Mouse (Mus musculus) lung, postnatal 0 days (tissue): ENCODE results near the gene Gm3139. TPM values are rescaled to one million over a fixed set of nuclear protein-coding genes. Genes with fewer than 3 reads are reported as not detected.
"Not testable (repeated sequence)": the region's sequence is repeated elsewhere in the genome, so short reads cannot be mapped to it uniquely, and the experiment has no call there.

Experiments
- ATAC-seq: fragments of 200-750 bp; cut with Nextera tagmentation; 2 replicates; pipeline ENCODE4 v1.8.0; 2017; ENCODE audit warnings: moderate library complexity
- DNase-seq: peaks from one replicate; pipeline ENCODE4 v3.0.0-alpha.2; 2016; ENCODE audit warnings: low spot score
- H3K27ac ChIP-seq: fragments of 300-500 bp; sonication (generic); 2 replicates; pipeline ENCODE4 v1.5.1; 2014; ENCODE audit warnings: antibody characterized with exemption, mild to moderate bottlenecking, low read length, mixed read lengths
- H3K27me3 ChIP-seq: fragments of 300-500 bp; sonication (generic); replicated peaks from 2 replicates; pipeline ENCODE4 v1.6.1; 2014; ENCODE audit warnings: low read length, mixed read lengths; ENCODE audit not compliant: insufficient read depth
- H3K36me3 ChIP-seq: fragments of 300-500 bp; sonication (generic); 2 replicates; pipeline ENCODE4 v1.6.1; 2014; ENCODE audit warnings: low read length, mixed read lengths; ENCODE audit not compliant: insufficient read depth
- H3K4me1 ChIP-seq: fragments of 300-500 bp; sonication (generic); 2 replicates; pipeline ENCODE4 v1.6.1; 2014; ENCODE audit warnings: antibody characterized with exemption, low read depth, low read length, mixed read lengths; ENCODE audit not compliant: insufficient read depth
- H3K4me2 ChIP-seq: fragments of 300-500 bp; sonication (generic); replicated peaks from 2 replicates; pipeline ENCODE4 v1.6.1; 2014; ENCODE audit warnings: low read depth, mild to moderate bottlenecking, low read length, moderate library complexity, mixed read lengths
- H3K4me3 ChIP-seq: fragments of 300-500 bp; sonication (generic); 2 replicates; pipeline ENCODE4 v1.5.1; 2014; ENCODE audit warnings: low read depth, low read length
- H3K9ac ChIP-seq: fragments of 300-500 bp; sonication (generic); replicated peaks from 2 replicates; pipeline ENCODE4 v1.6.1; 2014; ENCODE audit warnings: low read depth, mild to moderate bottlenecking
- H3K9me3 ChIP-seq: fragments of 300-500 bp; sonication (generic); 2 replicates; pipeline ENCODE4 v1.6.1; 2016; ENCODE audit warnings: low read length, mixed read lengths
- WGBS: fragments of 180-500 bp; shearing (Covaris S2); extraction: QIAGEN DNeasy Blood & Tissue Kit; methylation state at CpG from one replicate; pipeline ENCODE4 v1.1.7; 2014; 5-methylcytosine and 5-hydroxymethylcytosine counted together
- polyA plus RNA-seq: library from polyadenylated mRNA; unstranded; fragments of >200 nt; fragmentation: Nextera tagmentation; extraction: Ambion mirVana; gene quantifications from 2 replicates; pipeline ENCODE4 v1.2.1, GENCODE M21; 2015

Gm3139 gene
- polyA plus RNA-seq = not detected in 2 replicates

DNA sequence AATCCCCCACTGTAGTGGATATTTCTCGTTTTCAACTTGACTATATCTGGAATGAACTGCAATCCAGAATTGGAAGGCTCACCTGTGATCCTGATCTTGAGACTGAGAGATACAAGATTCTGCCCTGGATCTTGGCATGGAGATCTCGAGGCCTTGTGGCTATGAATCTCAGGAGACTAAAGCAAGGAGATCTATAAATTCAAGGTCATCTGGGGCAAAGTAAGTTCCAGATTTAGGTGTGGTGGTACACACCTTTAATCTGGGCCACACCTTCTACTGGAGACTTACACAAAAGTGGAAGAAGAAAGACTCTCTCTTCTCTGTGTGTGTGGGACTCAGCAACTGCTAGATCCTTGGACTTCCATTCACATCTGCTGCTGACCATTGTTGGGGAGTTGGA is at the start of gene Gm3139:
Gene Gm3139, plus strand, starts transcription at position 301 of the 400 bp plus-strand sequence.
- not testable (repeated sequence) for H3K4me1 ChIP-seq, H3K36me3 ChIP-seq, H3K9ac ChIP-seq, H3K27me3 ChIP-seq, H3K4me2 ChIP-seq, H3K9me3 ChIP-seq, DNase-seq, ATAC-seq, H3K4me3 ChIP-seq, H3K27ac ChIP-seq
- WGBS = no CpG with 5 or more reads among the region's 2 CpGs

Other genes with a start within 250 kb of the Gm3139 start
- not detected in 2 replicates for gene A430089I19Rik, start 219.5 kb upstream of the Gm3139 start, polyA plus RNA-seq
- not detected in 2 replicates for gene Gm6502, start 211.9 kb upstream of the Gm3139 start, polyA plus RNA-seq
- not detected in 2 replicates for gene AA792892, start 186.5 kb upstream of the Gm3139 start, polyA plus RNA-seq
- gene Gm7682, start 80.5 kb upstream of the Gm3139 start, polyA plus RNA-seq = not detected in 2 replicates
- gene Gm3147, start 90.1 kb downstream of the Gm3139 start, polyA plus RNA-seq = not detected in 2 replicates
- gene Gm6509, start 97.7 kb downstream of the Gm3139 start, polyA plus RNA-seq = not detected in 2 replicates
- not detected in 2 replicates for gene Gm6205, start 122.1 kb downstream of the Gm3139 start, polyA plus RNA-seq